Mouse (Mus musculus): Measurements from ENCODE around the gene Neurl1a. TPM values are rescaled to one million over a fixed set of nuclear protein-coding genes. Genes with fewer than 3 reads are reported as not detected.
A peak's percentile ranks its signal among the peaks of the same experiment; 100 is the strongest.

Neurl1a gene
- total RNA-seq, 2 experiments from 2014 or later = 0.74 to 1.2 TPM

DNA sequence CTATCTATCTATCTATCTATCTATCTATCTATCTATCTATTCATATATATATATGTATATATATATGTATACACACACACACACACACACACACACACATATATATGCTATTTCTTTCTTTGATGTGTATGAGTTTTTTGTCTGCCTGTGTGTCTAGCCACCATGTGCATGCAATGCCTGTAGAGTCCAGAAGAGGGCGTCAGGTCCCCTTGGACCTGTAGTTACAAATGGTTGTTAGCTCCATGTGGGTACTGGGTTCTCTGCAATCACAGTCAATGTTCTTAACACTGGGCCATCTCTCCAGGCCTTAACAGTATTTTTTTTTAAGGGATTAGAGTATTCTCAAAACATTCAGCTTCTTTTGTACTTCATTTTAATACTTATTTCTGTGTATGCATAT lies 34.9 kb downstream of the Neurl1a start:
- DNase-seq = no peak

GRCm38 (mm10) chr19:47216766-47217165 lies 38.1 kb downstream of the Neurl1a start:
- DNase-seq = no peak

DNA sequence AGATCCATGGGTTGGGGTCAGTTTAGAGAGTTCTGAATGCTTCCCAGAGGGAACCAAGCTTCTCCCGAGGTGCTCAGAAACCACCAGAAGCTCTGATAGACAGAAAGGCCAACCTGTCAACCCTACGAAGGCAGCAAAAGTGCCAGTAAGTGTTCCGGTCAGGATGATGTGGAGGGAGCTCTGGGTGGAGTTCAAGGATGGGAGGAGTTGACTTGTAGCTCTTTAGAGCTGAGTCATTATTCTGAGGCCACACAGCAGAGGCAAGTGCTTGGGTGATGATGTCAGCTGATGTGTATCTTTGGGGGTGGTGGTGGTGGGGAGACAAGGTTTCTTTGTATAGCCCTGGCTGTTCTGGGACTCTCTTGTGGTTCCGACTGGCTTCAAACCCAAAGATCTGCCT lies 41.0 kb downstream of the Neurl1a start:
- no peak for DNase-seq

GRCm38 (mm10) chr19:47220232-47220631 lies 41.6 kb downstream of the Neurl1a start:
- DNase-seq = no peak

- no peak for DNase-seq
Observed at GRCm38 (mm10) chr19:47221006-47221405, 42.4 kb downstream of the Neurl1a start.

DNA sequence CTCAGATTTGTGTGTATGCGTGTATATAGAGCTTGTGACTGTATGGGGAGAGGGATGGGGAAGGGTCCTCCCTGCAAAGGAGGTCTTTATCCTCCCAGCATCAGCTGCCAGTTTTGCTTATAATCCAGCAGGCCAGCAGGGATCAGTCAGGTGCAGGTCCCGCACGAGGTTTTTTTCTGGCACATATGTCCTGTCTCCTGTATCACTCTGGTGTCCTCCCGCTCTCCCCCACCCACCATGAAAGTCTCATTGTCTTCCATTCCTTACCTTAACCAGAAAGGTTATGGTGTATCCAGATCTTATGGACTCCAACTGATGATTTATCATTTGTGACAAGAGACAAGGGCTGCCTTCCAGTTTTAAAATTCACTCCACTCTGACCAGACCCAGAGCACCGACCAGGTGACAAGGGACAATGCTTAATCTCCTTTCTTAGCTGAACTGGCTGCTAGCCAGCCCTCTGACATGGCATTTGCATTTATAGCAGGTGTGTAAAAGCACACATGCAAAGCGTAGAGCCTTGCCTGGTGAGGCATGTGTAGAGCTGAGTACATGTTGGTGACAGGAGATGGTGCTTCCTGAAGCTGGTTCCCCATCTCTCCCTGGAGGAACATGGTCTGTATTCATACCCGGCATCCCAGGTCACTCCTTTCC lies 43.0 kb downstream of the Neurl1a start:
- no peak for DNase-seq

- no peak for DNase-seq
Observed at GRCm38 (mm10) chr19:47222154-47222840, 43.7 kb downstream of the Neurl1a start.

DNA sequence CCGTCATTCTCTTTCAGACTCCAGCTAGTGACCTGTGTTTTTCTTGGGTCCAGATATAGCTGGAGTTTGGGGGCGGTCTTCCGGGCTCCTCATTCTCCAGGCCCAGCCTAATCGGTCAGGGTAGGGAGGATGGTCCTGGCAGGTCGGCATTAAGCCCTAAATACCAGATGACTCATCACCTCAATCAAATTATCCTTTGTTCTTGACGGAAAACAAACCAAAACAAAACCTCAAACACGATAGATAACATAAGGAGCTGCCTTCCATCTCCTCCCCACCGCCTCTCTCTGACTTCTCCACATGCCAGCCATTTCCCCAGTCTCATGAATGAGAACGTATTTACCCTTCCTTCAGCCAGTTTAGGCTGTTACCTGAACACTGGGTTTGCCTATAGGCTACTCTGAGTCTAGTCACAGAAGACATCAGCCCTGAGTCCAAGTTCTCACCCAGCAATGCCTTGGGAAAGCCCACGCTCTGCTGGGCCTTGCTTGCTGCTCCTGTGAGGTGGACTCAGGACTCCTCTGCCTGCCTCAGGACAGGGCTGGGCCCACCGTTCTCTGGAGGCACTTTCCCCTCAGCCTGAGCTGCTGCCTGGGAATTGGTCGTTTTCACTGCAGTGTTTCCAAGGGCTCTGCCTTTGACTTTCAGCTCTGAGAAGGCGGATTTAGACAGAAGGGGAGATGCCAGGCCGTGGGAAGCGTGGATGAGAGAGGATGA lies 44.4 kb downstream of the Neurl1a start:
- DNase-seq = no peak

- no peak for DNase-seq
Observed at GRCm38 (mm10) chr19:47224743-47225142, 46.1 kb downstream of the Neurl1a start.

DNA sequence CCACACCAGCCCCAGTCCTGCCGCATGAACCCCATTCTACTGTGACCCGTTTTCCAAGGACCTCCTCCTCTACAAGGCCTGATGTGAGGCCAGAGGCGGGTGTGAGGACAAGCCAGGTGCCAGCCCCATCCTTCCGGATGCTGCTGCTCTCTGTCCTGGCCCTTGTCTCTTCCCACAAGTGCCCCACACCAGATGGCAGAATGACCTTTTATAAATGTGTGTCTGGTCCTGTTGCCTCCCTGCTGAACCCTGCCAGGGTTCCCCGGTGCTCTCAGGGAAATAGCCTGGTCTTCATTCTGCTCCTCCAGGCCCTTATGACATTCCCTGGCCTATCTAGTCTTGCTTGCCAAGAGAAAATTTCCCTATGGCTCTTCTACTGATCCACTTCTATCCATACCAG lies 47.2 kb downstream of the Neurl1a start:
- DNase-seq = no peak

DNA sequence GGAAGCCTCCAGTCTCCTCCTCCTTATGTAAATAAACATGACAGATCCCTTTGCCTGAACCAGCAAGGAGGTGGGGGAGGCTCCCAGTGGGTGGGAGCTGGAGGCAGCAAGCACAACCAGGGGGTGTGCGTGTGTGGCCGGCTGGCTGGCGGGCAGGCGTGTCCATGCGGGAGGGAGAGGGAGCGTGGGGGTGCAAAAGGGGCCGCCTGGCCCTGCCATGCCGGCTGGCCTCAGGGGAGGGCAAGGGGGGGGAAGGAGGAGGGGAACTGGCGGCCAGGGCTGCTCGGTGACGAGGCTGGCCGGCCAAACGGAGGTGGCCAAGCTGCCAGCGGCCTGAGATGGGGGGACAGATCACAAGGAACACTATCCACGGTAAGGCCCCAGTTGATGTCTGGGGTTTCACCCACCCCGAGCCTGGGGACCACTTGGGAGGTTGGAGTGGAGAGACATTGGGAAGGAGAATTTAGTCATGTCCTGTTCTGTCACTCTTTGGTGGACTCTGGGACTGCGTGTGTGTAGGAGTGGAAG lies 50.2 kb downstream of the Neurl1a start:
- DNase-seq = peak; percentile 68

GRCm38 (mm10) chr19:47229461-47229860 lies 50.8 kb downstream of the Neurl1a start:
- no peak for DNase-seq

- no peak for DNase-seq
Observed at GRCm38 (mm10) chr19:47230082-47230481, 51.5 kb downstream of the Neurl1a start.

DNA sequence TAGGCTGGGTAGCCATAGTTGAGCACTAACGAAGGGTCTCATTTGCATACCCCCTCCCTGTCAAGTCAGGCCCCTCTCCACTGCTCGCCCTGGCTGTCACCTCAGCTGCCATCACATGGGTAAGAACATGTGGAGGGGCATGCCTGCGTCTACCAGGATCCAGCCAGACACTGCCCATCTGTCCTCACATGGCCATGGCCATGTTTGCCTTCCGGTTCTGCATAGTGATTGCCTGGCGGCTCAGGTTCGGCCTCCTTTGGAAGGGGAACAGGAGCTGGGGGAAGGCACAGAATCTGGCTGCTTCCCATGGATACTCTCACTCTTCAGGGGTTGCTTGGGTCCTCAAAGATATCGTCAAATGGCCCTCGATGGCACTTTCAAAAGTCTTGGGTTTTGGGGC lies 52.1 kb downstream of the Neurl1a start:
- DNase-seq = no peak

DNA sequence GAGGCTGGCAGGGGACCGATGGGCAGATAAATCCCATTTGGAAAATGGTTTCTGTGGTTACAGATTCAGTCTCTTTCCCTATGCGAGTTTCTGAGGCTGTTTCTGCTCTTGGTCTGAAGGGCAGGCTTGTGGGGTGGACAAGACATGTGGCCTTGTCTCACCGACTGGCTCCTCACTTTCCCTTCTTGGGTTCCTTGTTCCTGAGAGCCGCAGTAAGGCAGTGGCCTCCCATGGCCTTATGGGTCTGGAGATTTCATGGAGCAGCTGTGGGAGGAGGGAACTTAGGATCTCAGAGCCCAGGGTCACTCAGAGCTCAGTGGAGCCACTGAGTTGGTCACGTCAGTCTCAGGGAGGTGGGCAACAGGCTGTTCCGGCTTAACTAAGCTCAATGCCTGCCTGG lies 52.8 kb downstream of the Neurl1a start:
- DNase-seq = no peak

GRCm38 (mm10) chr19:47232077-47232865 lies 53.7 kb downstream of the Neurl1a start:
- no peak for DNase-seq

DNA sequence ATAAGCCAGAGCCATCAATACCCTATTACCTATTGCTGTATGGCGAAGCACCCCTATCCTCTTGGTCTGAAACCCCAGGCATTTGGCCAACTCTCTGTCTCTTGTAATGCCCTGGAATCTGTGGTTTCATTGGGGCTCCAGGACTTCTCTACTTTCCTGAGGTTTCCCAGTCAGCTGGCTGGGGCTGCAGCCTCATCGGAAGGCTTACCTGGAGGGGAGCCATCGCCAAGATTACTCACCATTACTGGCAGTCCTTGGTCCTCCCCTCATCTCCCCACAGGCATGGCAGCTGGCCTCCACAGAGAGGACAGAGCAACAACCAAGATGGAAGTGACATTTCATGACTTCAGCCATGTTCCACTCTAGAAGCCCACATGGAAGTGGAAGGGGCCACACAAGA lies 54.5 kb downstream of the Neurl1a start:
- no peak for DNase-seq

- no peak for DNase-seq
Observed at GRCm38 (mm10) chr19:47240076-47240475, 61.5 kb downstream of the Neurl1a start.

DNA sequence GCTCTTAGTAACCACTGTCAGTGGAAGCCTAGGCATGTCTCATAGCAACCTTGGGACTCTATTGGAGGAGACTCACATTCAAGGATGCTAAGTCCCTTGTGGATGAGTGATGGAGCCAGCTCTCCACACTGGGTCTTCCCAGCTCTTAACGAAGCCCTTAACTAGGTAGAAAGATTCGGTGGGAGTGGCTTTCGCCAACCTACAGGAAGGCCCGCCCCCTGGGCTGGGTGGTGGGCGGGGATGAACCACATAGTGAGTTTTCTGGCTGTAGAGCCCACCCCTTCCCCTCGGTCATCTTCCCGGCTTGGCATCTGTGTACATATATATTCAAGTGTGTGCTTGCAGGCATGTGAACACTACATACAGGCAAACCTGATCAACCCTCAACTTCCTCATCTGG lies 62.3 kb downstream of the Neurl1a start:
- no peak for DNase-seq

DNA sequence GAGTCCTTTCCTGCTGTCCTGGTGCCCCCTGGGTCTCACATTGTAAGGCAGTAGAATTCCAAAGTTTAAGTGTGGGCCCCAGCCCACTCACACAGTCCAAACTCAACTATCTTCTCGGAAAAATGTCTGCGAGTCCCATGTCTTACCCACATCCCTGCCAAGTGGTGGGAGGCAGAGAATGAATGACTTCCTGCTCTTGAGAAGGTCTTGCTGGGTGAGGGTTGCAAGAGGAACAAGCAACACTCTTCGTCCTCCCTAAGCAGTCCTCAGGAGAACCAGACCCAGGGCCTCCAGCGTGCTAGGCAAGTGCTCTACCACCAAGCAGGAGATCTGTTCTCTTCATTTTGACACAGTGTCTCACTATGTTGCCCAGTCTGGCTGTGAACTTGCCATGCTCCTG lies 63.6 kb downstream of the Neurl1a start:
- DNase-seq = no peak

DNA sequence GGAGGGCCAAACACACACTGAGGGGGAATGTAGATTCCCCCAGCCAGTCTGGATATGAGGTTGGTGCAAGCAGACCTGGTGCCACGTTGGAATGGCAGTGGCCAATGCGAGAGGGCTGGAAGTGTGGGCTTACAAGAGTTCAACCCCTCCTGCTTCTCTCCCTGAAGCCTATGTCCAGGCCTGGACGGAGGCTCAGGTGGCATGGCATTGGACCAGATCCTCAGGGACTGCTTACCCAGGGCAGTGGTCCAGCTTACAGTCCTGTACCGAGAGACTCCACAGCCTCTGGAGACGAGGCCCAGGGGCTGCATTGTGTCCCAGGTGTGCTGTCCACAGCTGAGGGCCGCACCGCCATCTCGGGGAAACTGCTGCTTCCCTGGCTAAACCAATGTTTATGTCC lies 66.9 kb downstream of the Neurl1a start:
- DNase-seq = no peak

- DNase-seq = no peak
Observed at GRCm38 (mm10) chr19:47247791-47248190, 69.2 kb downstream of the Neurl1a start.

DNA sequence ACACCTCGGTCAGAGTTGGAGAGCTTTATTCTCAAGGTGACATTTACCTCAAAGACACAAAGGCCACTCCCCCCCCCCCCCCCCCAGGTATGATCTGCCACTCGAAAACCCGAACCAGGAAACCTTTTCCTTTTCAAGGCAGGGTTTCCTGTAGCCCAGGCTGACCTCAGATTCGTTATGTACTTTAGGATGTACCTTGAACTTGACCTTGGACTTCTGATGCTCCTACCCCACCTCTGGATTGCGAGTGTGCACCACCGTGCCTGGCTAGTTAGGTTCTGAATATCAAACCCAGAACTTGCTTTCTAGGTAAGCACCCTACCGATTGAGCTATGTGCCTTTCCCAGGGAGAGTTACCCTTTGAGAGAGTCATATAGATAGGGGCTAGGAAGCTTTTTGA lies 69.7 kb downstream of the Neurl1a start:
- no peak for DNase-seq
